Mouse (Mus musculus): ENCODE results near the gene Erc1.
"Not testable (repeated sequence)": the region's sequence is repeated elsewhere in the genome, so short reads cannot be mapped to it uniquely, and the experiment has no call there.

The Erc1 gene

GRCm38 (mm10) chr6:119680746-119681145, 167.2 kb downstream of the Erc1 start:
- Histone ChIP-seq H3K27me3 (ENCODE audit: insufficient read depth, low read length) (no peaks in the 10 kb centered on the region), H3K4me1 (replicated peaks; ENCODE audit: low read depth, low read length) (no peaks in the 10 kb centered on the region), H3K36me3 (ENCODE audit: insufficient read depth, low read length) (peaks cover 4% of the 10 kb centered on the region; the same call in 1 of the 2 replicates), H3K4me3 (replicated peaks; ENCODE audit: low read length) (no peak overlapping the region), H3K9me3 (ENCODE audit: low read length) (no peaks in the 10 kb centered on the region; the same call in 1 of the 2 replicates)
- TF ChIP-seq CTCF (conservative IDR thresholded peaks at IDR 0.05; ENCODE audit: low read length) (no peak), NANOG (IDR thresholded peaks at IDR 0.05; ENCODE audit: borderline replicate concordance, low read length) (no peak), POU5F1 (IDR thresholded peaks at IDR 0.05; ENCODE audit: borderline replicate concordance, low read length) (no peak)

- Histone ChIP-seq H3K9me3 (ENCODE audit: low read length) (no peaks in the 10 kb centered on the region; the same call in 1 of the 2 replicates), H3K36me3 (ENCODE audit: insufficient read depth, low read length) (peaks cover 4% of the 10 kb centered on the region; the same call in 1 of the 2 replicates), H3K4me1 (replicated peaks; ENCODE audit: low read depth, low read length) (no peaks in the 10 kb centered on the region), H3K4me3 (replicated peaks; ENCODE audit: low read length) (no peak overlapping the region), H3K27me3 (ENCODE audit: insufficient read depth, low read length) (no peaks in the 10 kb centered on the region)
- TF ChIP-seq CTCF (conservative IDR thresholded peaks at IDR 0.05; ENCODE audit: low read length): no peak
- no peak for TF ChIP-seq POU5F1 (IDR thresholded peaks at IDR 0.05; ENCODE audit: borderline replicate concordance, low read length)
- TF ChIP-seq NANOG (IDR thresholded peaks at IDR 0.05; ENCODE audit: borderline replicate concordance, low read length): no peak
These were observed 173.2 kb downstream of the Erc1 start for GRCm38 (mm10) chr6:119674811-119675209.

DNA sequence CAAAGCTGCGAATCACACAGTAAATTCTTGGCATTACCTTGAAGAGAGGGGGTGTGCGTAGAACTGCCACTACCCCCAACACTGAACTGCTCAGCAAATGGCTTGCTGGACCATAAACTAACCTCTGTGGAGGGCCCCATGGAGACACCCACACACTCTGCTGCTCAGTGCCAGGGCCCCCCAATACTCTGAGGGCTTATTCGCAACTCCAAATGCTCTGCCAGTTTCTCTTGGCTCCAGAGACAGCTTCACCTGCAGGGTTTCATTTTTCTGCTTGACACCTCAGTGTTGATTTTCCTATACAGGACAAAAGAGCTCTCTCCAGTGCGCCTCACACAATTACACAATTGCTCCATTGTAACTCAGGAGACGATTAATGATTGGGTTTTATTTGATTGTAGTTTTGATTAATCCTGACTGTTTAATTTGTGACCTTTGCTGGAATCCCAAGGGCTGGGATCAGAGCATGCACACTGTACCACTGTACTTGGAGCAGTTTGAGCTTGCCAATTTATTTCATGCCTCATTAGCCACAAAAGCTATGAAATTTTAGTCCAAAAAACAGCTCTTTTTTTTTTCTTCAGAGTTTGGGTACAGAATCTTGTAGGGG, 173.7 kb downstream of the Erc1 start:
- no peaks in the 10 kb centered on the region; the same call in 1 of the 2 replicates for H3K9me3 ChIP-seq (ENCODE audit: low read length)
- 0 out of 2 replicates have a peak, but pooled peaks cover 4% of the 10 kb centered on the region for H3K36me3 ChIP-seq (ENCODE audit: insufficient read depth, low read length)
- H3K27me3 ChIP-seq (ENCODE audit: insufficient read depth, low read length): no peaks in the 10 kb centered on the region
- no peaks in the 10 kb centered on the region for H3K4me1 ChIP-seq (replicated peaks; ENCODE audit: low read depth, low read length)
- TF ChIP-seq CTCF (conservative IDR thresholded peaks at IDR 0.05; ENCODE audit: low read length) (no peak), POU5F1 (IDR thresholded peaks at IDR 0.05; ENCODE audit: borderline replicate concordance, low read length) (no peak), NANOG (IDR thresholded peaks at IDR 0.05; ENCODE audit: borderline replicate concordance, low read length) (no peak)
- H3K4me3 ChIP-seq (replicated peaks; ENCODE audit: low read length): no peak overlapping the region

- no peak for TF ChIP-seq CTCF (conservative IDR thresholded peaks at IDR 0.05; ENCODE audit: low read length)
- no peak for TF ChIP-seq POU5F1 (IDR thresholded peaks at IDR 0.05; ENCODE audit: borderline replicate concordance, low read length)
- TF ChIP-seq NANOG (IDR thresholded peaks at IDR 0.05; ENCODE audit: borderline replicate concordance, low read length): no peak
- Histone ChIP-seq H3K4me1 (replicated peaks; ENCODE audit: low read depth, low read length) (no peaks in the 10 kb centered on the region), H3K9me3 (ENCODE audit: low read length) (no peaks in the 10 kb centered on the region), H3K27me3 (ENCODE audit: insufficient read depth, low read length) (no peaks in the 10 kb centered on the region), H3K4me3 (replicated peaks; ENCODE audit: low read length) (no peak overlapping the region), H3K36me3 (ENCODE audit: insufficient read depth, low read length) (no peaks in the 10 kb centered on the region)
These were observed 178.2 kb downstream of the Erc1 start for GRCm38 (mm10) chr6:119669746-119670145.

- Histone ChIP-seq H3K9me3 (ENCODE audit: low read length) (no peaks in the 10 kb centered on the region), H3K36me3 (ENCODE audit: insufficient read depth, low read length) (no peaks in the 10 kb centered on the region), H3K4me3 (replicated peaks; ENCODE audit: low read length) (no peak overlapping the region), H3K27me3 (ENCODE audit: insufficient read depth, low read length) (no peaks in the 10 kb centered on the region), H3K4me1 (replicated peaks; ENCODE audit: low read depth, low read length) (no peaks in the 10 kb centered on the region)
- no peak for TF ChIP-seq CTCF (conservative IDR thresholded peaks at IDR 0.05; ENCODE audit: low read length)
- no peak for TF ChIP-seq POU5F1 (IDR thresholded peaks at IDR 0.05; ENCODE audit: borderline replicate concordance, low read length)
- no peak for TF ChIP-seq NANOG (IDR thresholded peaks at IDR 0.05; ENCODE audit: borderline replicate concordance, low read length)
These were observed 185.0 kb downstream of the Erc1 start for GRCm38 (mm10) chr6:119662936-119663335.

DNA sequence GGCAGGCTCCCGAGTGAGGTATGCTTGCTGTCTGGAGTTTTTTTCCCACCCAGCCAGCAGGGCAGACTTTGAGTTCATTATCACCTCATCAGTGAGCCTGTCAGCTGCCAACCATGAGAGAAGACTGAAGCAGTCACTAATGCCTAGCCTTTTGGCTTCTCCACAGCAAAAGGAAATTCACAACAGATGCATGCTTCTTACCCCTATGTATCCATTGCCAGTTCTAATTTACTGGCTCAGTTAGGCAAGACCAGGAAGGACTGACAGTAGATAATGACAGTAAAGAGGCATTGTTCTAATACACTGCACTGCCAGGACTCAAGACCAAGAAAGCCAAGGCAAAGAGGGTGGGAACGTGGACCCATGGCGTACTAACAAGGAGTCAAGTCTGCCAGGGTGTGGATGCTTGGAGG, 186.9 kb downstream of the Erc1 start:
- no peak for TF ChIP-seq NANOG (IDR thresholded peaks at IDR 0.05; ENCODE audit: borderline replicate concordance, low read length)
- H3K4me1 ChIP-seq (replicated peaks; ENCODE audit: low read depth, low read length): no peaks in the 10 kb centered on the region
- H3K9me3 ChIP-seq (ENCODE audit: low read length): no peaks in the 10 kb centered on the region
- H3K36me3 ChIP-seq (ENCODE audit: insufficient read depth, low read length): no peaks in the 10 kb centered on the region
- no peaks in the 10 kb centered on the region for H3K27me3 ChIP-seq (ENCODE audit: insufficient read depth, low read length)
- H3K4me3 ChIP-seq (replicated peaks; ENCODE audit: low read length): no peak overlapping the region

- Histone ChIP-seq H3K36me3 (ENCODE audit: insufficient read depth, low read length) (no peaks in the 10 kb centered on the region), H3K27me3 (ENCODE audit: insufficient read depth, low read length) (no peaks in the 10 kb centered on the region), H3K4me1 (replicated peaks; ENCODE audit: low read depth, low read length) (no peaks in the 10 kb centered on the region), H3K9me3 (ENCODE audit: low read length) (no peaks in the 10 kb centered on the region), H3K4me3 (replicated peaks; ENCODE audit: low read length) (no peak overlapping the region)
- TF ChIP-seq NANOG (IDR thresholded peaks at IDR 0.05; ENCODE audit: borderline replicate concordance, low read length) (no peak), CTCF (conservative IDR thresholded peaks at IDR 0.05; ENCODE audit: low read length) (no peak), POU5F1 (IDR thresholded peaks at IDR 0.05; ENCODE audit: borderline replicate concordance, low read length) (no peak)
These were observed 189.5 kb downstream of the Erc1 start for GRCm38 (mm10) chr6:119658441-119658840.

GRCm38 (mm10) chr6:119657418-119658178, 190.4 kb downstream of the Erc1 start:
- no peak overlapping the region for H3K4me3 ChIP-seq (replicated peaks; ENCODE audit: low read length)
- no peaks in the 10 kb centered on the region for H3K4me1 ChIP-seq (replicated peaks; ENCODE audit: low read depth, low read length)
- no peaks in the 10 kb centered on the region for H3K27me3 ChIP-seq (ENCODE audit: insufficient read depth, low read length)
- no peaks in the 10 kb centered on the region for H3K9me3 ChIP-seq (ENCODE audit: low read length)
- no peaks in the 10 kb centered on the region for H3K36me3 ChIP-seq (ENCODE audit: insufficient read depth, low read length)
- TF ChIP-seq CTCF (conservative IDR thresholded peaks at IDR 0.05; ENCODE audit: low read length): no peak
- no peak for TF ChIP-seq NANOG (IDR thresholded peaks at IDR 0.05; ENCODE audit: borderline replicate concordance, low read length)
- TF ChIP-seq POU5F1 (IDR thresholded peaks at IDR 0.05; ENCODE audit: borderline replicate concordance, low read length): no peak

- H3K9me3 ChIP-seq (ENCODE audit: low read length); H3K36me3 ChIP-seq (ENCODE audit: insufficient read depth, low read length); H3K4me1 ChIP-seq (replicated peaks; ENCODE audit: low read depth, low read length); H3K4me3 ChIP-seq (replicated peaks; ENCODE audit: low read length); H3K27me3 ChIP-seq (ENCODE audit: insufficient read depth, low read length): not testable (repeated sequence)
These were observed 193.2 kb downstream of the Erc1 start for GRCm38 (mm10) chr6:119654777-119655176.
